Mouse (Mus musculus) liver, embryonic 16.5 days (tissue): ENCODE results near the gene Adcy4. TPM values are rescaled to one million over a fixed set of nuclear protein-coding genes. Genes with fewer than 3 reads are reported as not detected.

Source experiments
- ATAC-seq: fragments of 200-750 bp; cut with Nextera tagmentation; 2 replicates; pipeline ENCODE4 v1.8.0; 2017; ENCODE audit warnings: low read depth, mild to moderate bottlenecking, moderate number of reproducible peaks, moderate library complexity
- H3K27ac ChIP-seq: fragments of 300-500 bp; sonication (generic); 2 replicates; pipeline ENCODE4 v1.5.1; 2014; ENCODE audit warnings: mild to moderate bottlenecking, low read length
- H3K27me3 ChIP-seq: fragments of 300-500 bp; sonication (generic); 2 replicates; pipeline ENCODE4 v1.6.1; 2014; ENCODE audit warnings: low read depth, low read length, mixed read lengths; ENCODE audit not compliant: control insufficient read depth, insufficient read depth
- H3K36me3 ChIP-seq: fragments of 300-500 bp; sonication (generic); 2 replicates; pipeline ENCODE4 v1.6.1; 2014; ENCODE audit warnings: mild to moderate bottlenecking; ENCODE audit not compliant: control insufficient read depth, insufficient read depth
- H3K4me1 ChIP-seq: fragments of 300-500 bp; sonication (generic); 2 replicates; pipeline ENCODE4 v1.6.1; 2014; ENCODE audit warnings: low read depth, low read length, mixed read lengths; ENCODE audit not compliant: control insufficient read depth
- H3K4me2 ChIP-seq: fragments of 300-500 bp; sonication (generic); 2 replicates; pipeline ENCODE4 v1.6.1; 2014; ENCODE audit warnings: low read depth, low read length, mixed read lengths
- H3K4me3 ChIP-seq: fragments of 300-500 bp; sonication (generic); 2 replicates; pipeline ENCODE4 v1.5.1; 2014; ENCODE audit warnings: low read depth, mild to moderate bottlenecking, low read length
- H3K9ac ChIP-seq: fragments of 300-500 bp; sonication (generic); 2 replicates; pipeline ENCODE4 v1.6.1; 2014; ENCODE audit warnings: low read depth, low read length
- H3K9me3 ChIP-seq: fragments of 300-500 bp; sonication (generic); replicated peaks from 2 replicates; pipeline ENCODE4 v1.6.1; 2016; ENCODE audit warnings: low read length; ENCODE audit not compliant: control insufficient read depth
- WGBS: fragments of 180-500 bp; shearing (Covaris S2); extraction: QIAGEN DNeasy Blood & Tissue Kit; methylation state at CpG from one replicate; pipeline ENCODE4 v1.1.7; 2014; ENCODE audit not compliant: insufficient replicate concordance; 5-methylcytosine and 5-hydroxymethylcytosine counted together
- polyA plus RNA-seq: library from polyadenylated mRNA; unstranded; fragments of >200 nt; fragmentation: Nextera tagmentation; extraction: Ambion mirVana; gene quantifications from 2 replicates; pipeline ENCODE4 v1.2.1, GENCODE M21; 2015

The Adcy4 gene
- polyA plus RNA-seq, 1 experiment from 2014 or later, result 1.9 TPM

- WGBS, result 57% methylated on average over 15 of the region's 15 CpGs
- Histone ChIP-seq H3K4me1 (peaks cover 6% of the 10 kb centered on the region), H3K9me3 (no peaks in the 10 kb centered on the region), H3K27me3 (no peaks in the 10 kb centered on the region), H3K4me2 (no peak overlapping the region), H3K36me3 (no peaks in the 10 kb centered on the region), H3K27ac (no peak overlapping the region), H3K9ac (no peak overlapping the region), H3K4me3 (no peak overlapping the region)
- ATAC-seq, result no peak
Measured at GRCm38 (mm10) chr14:55795380-55796163, 11.7 kb upstream of the Adcy4 start.

DNA sequence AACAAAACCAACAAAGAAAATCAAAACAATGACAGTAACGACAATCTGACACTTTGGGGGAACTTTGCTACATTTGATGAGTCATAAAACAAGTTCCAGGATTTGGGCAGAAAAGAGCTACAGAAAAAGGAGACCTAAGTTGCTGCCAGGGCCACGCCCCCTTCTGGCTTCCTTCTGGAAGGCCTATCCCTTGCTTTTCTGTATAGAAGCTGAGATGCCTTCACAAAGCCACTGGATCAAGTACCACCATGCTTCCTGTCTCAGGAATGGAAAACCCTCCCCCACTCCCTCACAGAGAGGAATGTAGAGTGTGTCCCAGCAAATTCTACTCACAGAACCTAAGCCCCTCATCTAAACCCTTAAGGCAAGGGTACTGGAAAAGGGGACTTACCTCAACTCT is 10.1 kb upstream of the Adcy4 start:
- H3K36me3 ChIP-seq, result no peaks in the 10 kb centered on the region
- no peaks in the 10 kb centered on the region for H3K27me3 ChIP-seq
- 46% methylated on average over 2 of the region's 2 CpGs for WGBS
- no peaks in the 10 kb centered on the region for H3K9me3 ChIP-seq
- no peak overlapping the region for H3K4me3 ChIP-seq
- no peak overlapping the region for H3K9ac ChIP-seq
- H3K4me2 ChIP-seq, result no peak overlapping the region
- ATAC-seq, result no peak
- H3K4me1 ChIP-seq, result peaks cover 6% of the 10 kb centered on the region
- H3K27ac ChIP-seq, result no peak overlapping the region

DNA sequence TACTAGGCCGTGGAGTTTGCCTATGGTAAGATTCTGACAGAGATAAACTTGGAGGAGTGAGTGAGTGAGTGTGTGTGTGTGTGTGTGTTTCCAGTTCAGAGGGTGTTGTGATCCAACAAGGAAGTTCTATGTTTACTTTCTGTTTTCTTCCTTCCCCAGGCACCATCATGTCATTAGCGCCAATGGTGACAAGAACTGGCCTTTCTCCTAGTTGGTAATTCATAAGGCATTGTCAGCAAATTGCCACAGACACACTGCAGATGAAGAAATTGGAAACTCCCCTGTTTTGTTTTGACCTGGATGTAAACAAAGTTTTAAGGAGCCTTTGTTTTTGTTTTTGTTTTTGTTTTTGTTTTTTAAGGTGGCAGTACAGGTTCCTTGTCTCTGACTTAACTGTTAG is 9.6 kb upstream of the Adcy4 start:
- no peak overlapping the region for H3K4me3 ChIP-seq
- no peak overlapping the region for H3K9ac ChIP-seq
- 53% methylated on average over 2 of the region's 2 CpGs for WGBS
- H3K27ac ChIP-seq, result no peak overlapping the region
- H3K36me3 ChIP-seq, result no peaks in the 10 kb centered on the region
- H3K9me3 ChIP-seq, result no peaks in the 10 kb centered on the region
- no peaks in the 10 kb centered on the region for H3K27me3 ChIP-seq
- H3K4me2 ChIP-seq, result no peak overlapping the region
- H3K4me1 ChIP-seq, result peaks cover 10% of the 10 kb centered on the region
- no peak for ATAC-seq

GRCm38 (mm10) chr14:55788256-55789050 is 4.6 kb upstream of the Adcy4 start, which contains the start of gene Ripk3:
Gene Ripk3, minus strand, starts transcription at chr14:55788865.
- Histone ChIP-seq H3K9me3 (no peaks in the 10 kb centered on the region), H3K9ac (peak within 1 kb of the TSS; percentile 57), H3K4me2 (peak within 1 kb of the TSS; percentile 85), H3K27me3 (peaks cover 11% of the 10 kb centered on the region), H3K27ac (no peak within 1 kb of the TSS), H3K4me1 (peaks cover 11% of the 10 kb centered on the region), H3K36me3 (no peaks in the 10 kb centered on the region), H3K4me3 (peak within 1 kb of the TSS; percentile 63)
- ATAC-seq, result peak; percentile 43; the same call in 1 of the 2 replicates
- 3% methylated on average over 40 of the region's 40 CpGs for WGBS

DNA sequence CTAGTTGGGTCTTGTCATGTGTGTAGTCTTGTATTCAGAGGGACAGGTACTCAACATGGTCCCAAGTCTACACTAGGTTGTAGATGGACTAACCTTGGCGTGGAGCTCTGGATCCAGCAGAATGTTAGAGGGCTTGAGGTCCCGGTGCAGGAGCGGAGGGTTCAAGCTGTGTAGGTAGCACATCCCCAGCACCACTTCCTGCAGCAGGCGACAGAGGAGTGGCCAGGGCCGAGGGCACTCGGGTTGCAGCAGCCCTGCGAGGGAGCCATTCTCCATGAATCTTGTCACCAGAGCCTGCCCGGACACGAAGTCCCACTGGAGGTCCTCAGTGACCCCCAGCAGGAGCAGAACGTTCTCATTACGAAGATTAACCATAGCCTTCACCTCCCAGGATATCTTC is 3.8 kb upstream of the Adcy4 start:
- no peak overlapping the region for H3K9ac ChIP-seq
- H3K4me2 ChIP-seq, result peak overlapping the region; percentile 85
- WGBS, result 45% methylated on average over 11 of the region's 11 CpGs

GRCm38 (mm10) chr14:55785195-55785594 is 1.3 kb upstream of the Adcy4 start:
- Histone ChIP-seq H3K9me3 (no peaks in the 10 kb centered on the region), H3K27me3 (peaks cover 29% of the 10 kb centered on the region), H3K36me3 (no peaks in the 10 kb centered on the region), H3K9ac (no peak overlapping the region), H3K4me3 (no peak overlapping the region), H3K27ac (no peak overlapping the region), H3K4me2 (no peak overlapping the region), H3K4me1 (peaks cover 11% of the 10 kb centered on the region)
- 37% methylated on average over 6 of the region's 6 CpGs for WGBS
- no peak for ATAC-seq

More for the DNA sequence above, 3.8 kb upstream of the Adcy4 start:
- no peak for ATAC-seq
- Histone ChIP-seq H3K36me3 (no peaks in the 10 kb centered on the region), H3K27ac (no peak overlapping the region), H3K9me3 (no peaks in the 10 kb centered on the region), H3K4me1 (peaks cover 11% of the 10 kb centered on the region), H3K27me3 (peaks cover 18% of the 10 kb centered on the region), H3K4me3 (peak overlapping the region; percentile 63)

GRCm38 (mm10) chr14:55783171-55783957 is 531 bp downstream of the Adcy4 start:
- no peak overlapping the region for H3K9ac ChIP-seq
- H3K36me3 ChIP-seq, result no peaks in the 10 kb centered on the region
- peaks cover 6% of the 10 kb centered on the region for H3K4me1 ChIP-seq
- no peak for ATAC-seq
- H3K4me2 ChIP-seq, result peak overlapping the region; percentile 39
- no peaks in the 10 kb centered on the region for H3K9me3 ChIP-seq
- peak overlapping the region; percentile 38 for H3K4me3 ChIP-seq
- WGBS, result 19% methylated on average over 31 of the region's 31 CpGs
- no peak overlapping the region for H3K27ac ChIP-seq
- H3K27me3 ChIP-seq, result peaks cover 29% of the 10 kb centered on the region

DNA sequence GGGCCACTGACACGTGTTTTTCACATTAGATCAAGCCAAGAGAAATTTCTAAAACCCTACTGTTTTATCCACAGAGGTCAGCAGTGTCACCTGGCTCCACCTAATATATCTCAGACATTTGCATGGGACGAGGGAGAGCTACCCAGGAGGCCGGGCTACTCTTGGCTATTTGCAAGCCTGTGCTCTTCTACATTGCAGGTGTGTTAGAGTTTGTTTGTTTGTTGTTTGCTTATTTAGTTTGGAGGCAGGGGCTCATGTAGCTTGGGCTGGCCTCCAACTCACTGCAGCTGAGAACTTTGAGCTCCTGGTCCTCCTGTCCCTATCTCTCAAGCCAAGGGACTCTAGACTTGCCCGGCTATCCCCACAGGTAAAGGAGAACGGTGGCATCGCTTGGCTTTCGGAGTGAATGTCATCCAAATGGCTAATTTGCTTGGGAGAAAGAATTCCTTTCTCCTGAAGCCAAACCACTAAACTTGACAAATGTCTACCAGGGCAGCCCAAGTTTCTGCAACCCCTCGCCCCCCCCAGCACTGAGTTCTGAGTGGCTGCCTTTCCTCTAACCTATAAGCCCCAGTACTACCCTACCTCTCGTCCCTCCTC is 1.4 kb downstream of the Adcy4 start:
- no peak overlapping the region for H3K9ac ChIP-seq
- ATAC-seq, result no peak
- no peaks in the 10 kb centered on the region for H3K9me3 ChIP-seq
- H3K27ac ChIP-seq, result no peak overlapping the region
- 47% methylated on average over 9 of the region's 9 CpGs for WGBS
- peak overlapping the region; percentile 7; the same call in 1 of the 2 replicates for H3K4me3 ChIP-seq
- H3K4me1 ChIP-seq, result peaks cover 2% of the 10 kb centered on the region
- no peaks in the 10 kb centered on the region for H3K36me3 ChIP-seq
- peak overlapping the region; percentile 19; the same call in 1 of the 2 replicates for H3K4me2 ChIP-seq
- H3K27me3 ChIP-seq, result peaks cover 29% of the 10 kb centered on the region
